Mouse (Mus musculus) mouse embryonic stem cell (cell line): ENCODE measurements around the gene Creb3l2.

ENCODE experiments used
- in situ Hi-C, 2 experiments: fragments of 300-500 bp; cut with MboI; formaldehyde crosslinking; loops; 1 replicate in 1 of 2; 3 replicates in 1 of 2; pipeline ENCODE4 v1.14.3; 2019 to 2020; ENCODE audit warnings: low sequenced_read_pairs in 2 of 2, low pct_unique_long_range_greater_than_20kb in 1 of 2, mixed read lengths in 1 of 2; ENCODE audit not compliant: unreplicated experiment in 1 of 2

The Creb3l2 gene

DNA sequence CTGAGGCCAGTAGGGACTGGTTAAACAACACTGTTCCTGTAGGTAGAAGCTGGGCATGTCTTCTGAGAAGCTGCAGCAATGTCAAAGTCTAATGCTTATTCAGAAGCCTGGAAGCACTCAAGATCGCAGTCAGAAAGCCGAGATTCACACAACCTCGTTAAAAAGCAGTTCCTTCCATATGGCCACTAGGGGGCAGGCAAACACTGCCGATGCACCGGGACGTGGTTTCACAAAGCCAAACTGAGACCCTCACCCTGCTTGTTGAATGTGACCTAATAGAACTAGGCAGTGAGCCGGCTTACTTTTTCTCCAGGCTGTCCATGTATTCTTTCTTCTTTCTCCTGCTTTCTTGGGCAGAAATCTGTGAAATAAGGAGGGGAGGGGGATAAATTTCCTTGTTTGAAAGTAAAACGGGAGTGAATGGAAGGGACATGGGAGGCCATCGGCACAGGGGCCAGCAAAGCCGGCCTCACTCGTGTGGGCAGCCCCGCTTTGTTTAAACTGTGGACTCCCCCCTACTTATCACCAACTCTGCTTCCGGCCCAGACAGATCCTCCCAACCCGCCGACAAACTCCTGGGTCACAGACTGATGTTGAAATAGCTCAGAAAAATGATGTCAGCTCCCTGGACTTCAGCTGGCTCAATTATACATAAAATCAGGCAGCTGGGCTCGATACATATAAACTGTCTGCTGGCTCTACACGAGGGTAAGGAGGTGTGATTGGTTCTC, 87.3 kb downstream of the Creb3l2 start:
- in situ Hi-C loops, result loop anchor here (5.0 to 25.0 kb wide), 4 partner anchors 98 to 708 kb away; no protein-coding TSS in a partner anchor

DNA sequence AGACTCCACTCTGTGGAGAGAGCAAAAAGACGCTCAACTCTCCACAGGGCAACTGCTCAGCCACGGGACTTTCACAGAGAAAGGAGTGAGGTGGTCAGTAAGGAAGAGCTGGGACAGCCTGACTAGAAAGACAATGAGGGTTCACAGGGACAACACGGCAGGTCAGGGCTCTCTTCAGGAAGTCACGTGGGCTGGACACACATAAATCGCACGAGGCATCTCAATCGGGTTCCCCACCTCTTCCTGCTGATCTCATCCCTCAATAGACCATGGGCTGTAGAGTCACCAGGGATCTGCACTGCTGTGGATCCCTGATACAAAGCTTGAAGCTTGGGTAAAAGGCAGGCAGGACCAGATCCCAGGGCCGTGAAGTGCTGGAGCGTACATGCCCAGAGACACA, 88.3 kb downstream of the Creb3l2 start:
- in situ Hi-C loops, result loop anchor here in 1 of 2 experiments (5.0 to 25.0 kb wide), 3 partner anchors 209 to 709 kb away; no protein-coding TSS in a partner anchor

DNA sequence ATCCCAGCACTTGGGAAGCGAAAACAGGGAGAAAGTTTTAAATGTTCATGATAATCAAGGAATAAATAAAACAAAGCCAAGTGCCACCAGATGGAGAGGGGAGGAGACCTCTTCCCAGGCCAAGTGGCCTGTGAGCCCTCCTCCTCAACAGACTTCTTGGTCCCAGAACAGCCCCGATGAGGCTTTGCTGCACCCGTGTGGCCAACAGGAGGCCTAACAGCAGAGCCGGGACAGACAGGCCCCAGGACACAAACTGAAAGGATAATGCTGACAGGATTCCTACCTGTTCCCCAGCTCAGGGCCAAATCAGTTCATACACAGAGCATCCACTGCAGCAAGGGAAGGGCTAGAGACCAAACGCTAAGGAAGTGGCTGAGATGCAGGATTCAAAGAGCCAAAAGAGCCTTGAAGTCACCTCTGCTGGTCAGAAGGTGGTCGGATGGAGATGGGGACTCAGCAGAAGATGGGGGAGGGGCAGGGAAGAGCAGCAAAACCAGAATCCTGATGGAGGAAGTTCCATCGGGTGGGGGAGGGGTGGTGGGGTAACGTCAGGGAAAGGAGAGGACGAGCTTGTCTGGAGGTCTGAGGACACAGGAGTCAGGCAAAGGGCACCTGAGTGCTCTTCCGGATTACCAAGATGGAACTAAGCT, 90.1 kb downstream of the Creb3l2 start:
- in situ Hi-C loops, result loop anchor here in 1 of 2 experiments (5.0 to 25.0 kb wide), 3 partner anchors 210 to 710 kb away; no protein-coding TSS in a partner anchor

DNA sequence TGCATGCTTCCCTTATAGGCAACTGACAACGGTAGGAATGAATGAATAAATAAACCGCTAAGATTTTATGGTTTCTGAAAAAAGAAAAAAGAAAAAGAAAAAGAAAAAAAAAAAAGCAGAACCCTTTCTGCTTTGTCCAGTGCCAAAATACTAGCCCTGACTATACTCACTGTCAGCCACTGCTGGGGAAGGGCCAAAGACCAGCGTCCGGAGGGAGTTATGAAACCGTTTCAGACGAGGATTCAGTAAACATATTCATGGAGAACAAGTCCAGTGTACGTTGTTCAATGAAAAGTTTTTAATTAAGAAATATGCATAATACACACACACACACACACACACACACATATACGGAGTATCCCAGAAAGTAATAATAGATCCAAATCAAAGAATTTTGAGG, 91.6 kb downstream of the Creb3l2 start:
- in situ Hi-C loops, result loop anchor here in 1 of 2 experiments (5.0 to 25.0 kb wide), 3 partner anchors 212 to 712 kb away; no protein-coding TSS in a partner anchor

DNA sequence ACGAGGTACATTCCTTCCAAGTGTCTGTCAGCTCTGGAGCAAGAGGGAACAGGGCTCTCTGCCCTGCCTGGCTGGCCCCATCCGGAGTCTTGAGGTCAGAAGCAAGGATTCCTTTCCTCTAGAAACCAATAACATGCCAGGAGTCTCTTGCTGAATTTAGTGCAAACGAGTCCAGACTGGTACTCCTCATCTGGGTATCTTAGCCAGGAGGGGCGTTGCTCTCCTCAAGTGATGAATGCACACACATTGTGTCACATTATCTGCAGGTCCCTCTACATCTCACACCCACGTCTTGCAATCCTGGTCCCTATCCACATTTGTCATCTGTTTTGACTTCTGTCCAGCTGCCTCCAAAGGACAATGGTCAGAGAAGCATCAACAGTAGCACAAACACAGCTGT, 94.3 kb downstream of the Creb3l2 start:
- in situ Hi-C loops, result loop anchor here in 1 of 2 experiments (5.0 kb wide), 1 partner anchor 250 kb away; no protein-coding TSS in a partner anchor

DNA sequence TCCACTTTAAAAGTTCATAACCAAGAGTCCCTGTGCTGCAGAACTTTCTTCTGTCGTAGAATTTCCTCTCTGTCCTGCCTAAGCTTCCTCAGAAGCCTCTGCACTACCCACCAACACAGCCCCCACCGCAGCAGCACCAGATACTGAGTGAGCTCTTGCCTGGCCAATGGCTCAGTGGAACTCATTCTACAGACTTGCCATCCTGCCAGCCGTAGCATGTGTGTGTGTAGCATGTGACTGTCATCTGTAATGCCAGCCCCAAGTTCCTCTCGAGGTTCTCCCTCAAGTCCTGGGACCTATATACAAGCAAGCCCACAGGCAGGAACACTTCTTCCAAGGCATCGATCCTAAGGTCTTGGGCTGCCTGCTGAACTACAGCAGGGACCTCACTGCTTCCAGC, 103.9 kb downstream of the Creb3l2 start:
- in situ Hi-C loops, result no loop called here

DNA sequence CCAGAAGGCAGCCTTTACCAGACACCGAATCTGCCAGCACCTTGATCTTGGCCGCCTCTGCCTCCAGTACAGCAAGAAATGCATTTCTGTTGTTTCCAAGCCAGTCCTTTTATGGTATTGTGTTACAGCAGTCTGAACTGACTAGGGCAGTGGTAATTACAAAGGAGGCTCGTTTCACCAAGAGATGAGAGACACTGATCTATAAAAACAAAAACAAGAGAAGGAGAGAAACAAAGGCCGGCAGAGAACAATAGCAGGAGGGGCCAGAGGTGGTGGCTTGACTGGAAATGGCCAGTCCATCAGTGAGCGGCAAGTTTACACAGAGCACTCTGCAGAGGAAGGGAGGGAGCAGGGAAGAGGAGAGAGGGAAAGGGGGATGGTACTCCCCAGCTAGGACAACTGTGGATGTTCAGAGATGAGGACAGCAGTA, 105.1 kb downstream of the Creb3l2 start:
- in situ Hi-C loops, result no loop called here

DNA sequence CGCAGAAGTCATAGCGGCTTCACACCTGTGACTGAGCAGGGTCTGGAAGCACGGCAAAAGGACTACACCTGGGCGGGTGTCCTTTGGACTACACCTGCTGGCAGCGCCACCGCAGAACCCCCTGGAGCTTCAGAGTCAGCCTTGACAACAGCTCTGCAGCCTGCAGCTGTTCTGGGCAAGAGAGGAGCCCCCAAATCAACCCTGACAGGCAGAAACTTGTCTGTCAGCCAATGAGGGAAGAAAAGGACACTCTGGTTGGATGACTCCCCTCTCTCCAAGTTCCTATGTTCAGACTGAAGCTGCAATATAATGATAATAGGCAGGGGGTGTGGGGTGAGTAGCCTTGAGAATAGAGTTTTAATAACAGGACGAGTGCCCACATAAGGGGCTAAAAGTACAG, 105.6 kb downstream of the Creb3l2 start:
- in situ Hi-C loops, result no loop called here

DNA sequence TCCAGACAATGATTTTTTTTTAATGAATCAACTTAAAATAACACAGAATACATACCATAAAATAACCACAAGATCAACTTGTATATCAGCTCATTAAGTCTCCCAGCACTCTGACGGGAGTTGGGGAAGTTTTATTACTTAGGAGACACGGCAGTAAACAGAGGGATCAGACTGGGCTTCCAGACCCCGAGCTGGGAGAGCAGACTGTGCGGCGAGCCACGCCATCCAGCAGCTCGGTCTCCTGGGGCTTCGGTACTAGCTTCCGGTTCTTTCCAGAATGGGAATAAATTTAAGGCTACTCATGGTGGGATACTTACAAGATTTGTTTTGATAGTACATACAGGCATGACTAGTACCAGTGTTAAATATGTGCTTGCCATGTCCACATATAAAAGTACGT, 109.1 kb downstream of the Creb3l2 start:
- in situ Hi-C loops, result no loop called here

DNA sequence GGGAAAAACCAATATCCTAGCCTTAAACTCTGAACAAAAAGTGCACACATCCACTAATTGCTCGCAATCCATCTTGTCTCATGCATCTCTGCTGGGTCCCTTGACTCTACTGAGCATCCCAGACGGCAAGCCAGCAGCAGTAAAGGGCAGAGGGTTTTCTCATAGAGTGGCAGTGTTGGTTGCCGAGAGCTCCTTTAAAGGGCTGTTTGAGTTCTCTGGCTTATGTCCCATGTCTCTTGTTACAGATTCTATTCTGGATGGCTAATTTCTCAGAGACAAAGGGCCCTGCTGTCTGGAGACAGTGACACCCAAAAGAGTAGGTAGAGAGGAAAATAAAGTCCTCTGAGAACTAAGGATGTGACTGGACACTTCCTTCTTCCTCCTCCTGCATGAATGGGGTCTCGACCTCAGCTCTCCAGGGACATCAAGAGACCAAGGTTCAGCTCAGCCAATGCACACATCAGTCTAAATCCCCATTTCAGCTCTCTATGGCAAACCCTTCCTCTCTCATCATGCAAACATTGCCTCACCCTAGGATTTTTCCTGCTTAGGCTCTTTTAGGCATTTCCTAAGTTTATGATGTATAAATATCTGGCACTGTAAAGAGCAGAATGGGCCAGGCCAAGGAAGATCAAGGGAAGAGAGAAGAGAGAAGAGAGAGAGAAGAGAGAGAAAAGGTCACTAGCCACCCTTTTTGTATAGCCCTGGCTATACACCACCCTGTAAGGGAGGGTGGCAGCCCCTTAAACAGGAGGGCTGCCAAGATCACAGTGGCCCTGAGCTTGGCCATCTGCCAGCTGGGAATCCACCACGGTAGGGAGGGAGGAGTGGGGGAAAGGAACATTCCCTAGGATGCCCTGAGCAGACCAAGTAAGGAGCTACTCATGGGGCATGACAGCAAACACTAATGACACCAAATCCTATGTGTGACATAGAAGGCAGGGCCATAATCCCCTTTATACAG, 111.8 kb downstream of the Creb3l2 start:
- in situ Hi-C loops, result no loop called here

DNA sequence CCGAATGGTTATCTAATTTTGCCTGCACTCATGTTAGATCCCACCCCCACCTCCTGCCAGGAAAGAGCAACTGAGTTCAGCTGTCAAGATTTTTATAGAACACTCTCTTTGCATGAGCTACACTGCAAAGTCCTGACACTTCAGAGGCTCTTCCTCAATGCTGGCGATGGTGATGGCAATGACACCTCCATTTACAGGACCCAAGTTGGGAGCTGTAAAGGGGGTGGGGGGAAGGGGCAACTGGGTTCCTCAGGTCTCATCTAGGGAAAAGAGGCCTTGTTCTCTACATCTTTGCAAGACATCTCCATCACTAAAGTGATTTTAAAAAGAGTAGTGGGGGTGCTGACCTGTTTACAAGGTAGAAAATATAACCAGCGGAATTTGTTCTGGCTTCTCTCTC, 112.6 kb downstream of the Creb3l2 start:
- in situ Hi-C loops, result no loop called here

DNA sequence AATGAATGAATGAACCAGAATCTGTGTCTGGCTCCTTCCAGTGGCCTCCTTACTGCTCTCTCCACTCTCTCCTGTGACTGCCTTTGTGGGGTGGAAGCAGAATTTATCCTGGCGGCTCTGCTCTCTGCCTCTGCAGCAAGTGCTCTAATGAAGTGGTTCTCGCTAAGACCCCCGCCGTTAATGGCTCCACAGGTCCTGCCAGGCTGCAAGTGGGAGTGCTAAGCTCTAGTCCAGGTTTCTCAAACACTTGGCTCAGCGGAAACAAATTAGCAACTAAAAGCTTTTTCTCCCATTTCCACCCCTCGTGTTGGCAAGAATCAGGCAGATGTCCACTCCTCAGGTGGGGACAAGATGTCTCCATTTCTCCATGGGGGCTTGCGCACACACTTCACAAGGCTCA, 113.3 kb downstream of the Creb3l2 start:
- in situ Hi-C loops, result no loop called here

DNA sequence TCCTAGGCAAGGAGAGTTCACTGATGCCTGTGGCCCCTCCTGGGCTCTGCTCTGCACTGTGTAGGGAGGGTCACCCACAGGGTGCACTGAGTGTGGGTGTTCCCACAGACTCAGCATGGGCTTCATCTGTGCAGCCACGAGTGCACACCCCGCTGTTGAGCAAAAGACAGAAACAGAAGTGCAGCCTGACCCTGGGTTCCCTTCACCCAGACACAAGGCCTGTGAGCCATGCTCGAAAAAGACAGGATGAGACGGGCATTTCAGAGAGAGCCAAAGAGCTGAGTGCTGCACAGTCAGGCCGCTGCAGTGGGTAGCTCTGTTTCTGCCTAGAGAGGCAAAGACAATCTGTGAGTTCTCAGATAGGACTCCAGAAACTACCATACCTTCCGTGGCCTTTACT, 114.4 kb downstream of the Creb3l2 start:
- in situ Hi-C loops, result no loop called here

DNA sequence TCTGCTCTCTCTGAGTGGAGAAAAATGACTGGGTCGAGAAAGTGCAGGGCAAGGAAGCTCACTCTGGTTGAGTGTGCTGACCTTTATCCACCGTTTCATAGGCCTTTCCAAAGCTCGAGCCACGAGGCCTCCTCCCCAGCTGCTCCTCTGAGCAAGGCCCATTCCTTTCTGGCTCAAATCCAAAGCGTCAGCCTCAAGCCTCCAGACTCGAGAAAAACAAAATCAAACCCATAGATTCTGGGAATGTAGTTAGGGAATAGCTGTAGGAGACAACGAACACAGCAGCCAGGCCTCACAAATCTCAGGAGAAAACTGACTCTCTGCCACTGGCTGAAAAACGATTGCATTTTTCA, 115.4 kb downstream of the Creb3l2 start:
- in situ Hi-C loops, result no loop called here

DNA sequence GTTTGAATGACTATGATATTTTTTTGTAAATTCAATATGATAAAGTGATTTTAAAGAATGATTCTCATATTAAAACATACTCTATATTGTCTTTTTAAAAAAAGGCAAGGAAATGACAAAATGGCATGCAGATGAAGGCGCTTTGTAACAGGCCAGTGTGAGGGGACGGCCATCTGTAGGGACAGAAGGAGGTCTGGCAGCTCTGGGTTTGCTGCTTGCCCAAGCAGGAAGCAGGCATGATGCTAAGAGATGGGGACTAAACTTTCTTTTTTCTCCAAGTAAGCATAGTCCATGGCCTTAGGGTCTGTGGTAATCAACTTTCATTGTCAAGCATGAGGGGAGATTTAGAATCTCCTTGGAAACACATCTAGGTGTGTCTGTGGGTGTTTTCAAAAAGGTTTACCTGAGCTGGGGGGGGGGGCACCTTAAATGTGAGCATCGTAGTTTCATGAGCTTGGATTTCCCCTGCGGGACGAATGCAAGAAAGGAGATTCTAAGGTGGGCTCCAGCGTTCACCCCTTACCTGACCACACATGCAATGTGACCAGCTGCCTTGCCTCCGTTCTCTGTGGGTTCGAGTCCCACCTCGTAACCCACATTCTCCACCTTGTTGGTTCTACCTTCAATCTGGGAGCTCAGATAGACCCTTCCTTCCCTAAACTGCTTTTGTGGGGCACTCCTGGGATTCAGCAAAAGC, 115.9 kb downstream of the Creb3l2 start:
- in situ Hi-C loops, result no loop called here

DNA sequence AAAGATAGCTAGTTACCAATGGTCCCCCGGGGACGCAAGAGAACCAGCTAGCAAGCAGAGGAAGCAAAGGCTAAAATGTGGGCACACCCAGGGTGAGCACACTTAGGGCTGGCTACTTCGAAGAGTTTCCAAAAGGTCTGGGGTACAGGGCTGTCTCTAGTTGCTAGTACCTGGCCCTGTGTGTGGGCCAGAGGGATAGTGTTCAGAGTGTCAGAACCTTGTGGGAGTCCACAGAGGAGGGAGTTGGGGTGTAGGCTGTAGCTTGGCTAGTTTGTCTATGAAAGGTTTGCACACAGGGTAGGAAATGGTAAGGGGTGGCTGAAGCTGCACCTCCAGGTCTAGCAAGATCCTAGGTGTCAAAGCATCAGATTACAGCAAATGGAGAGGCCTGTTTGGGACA, 116.9 kb downstream of the Creb3l2 start:
- in situ Hi-C loops, result no loop called here

DNA sequence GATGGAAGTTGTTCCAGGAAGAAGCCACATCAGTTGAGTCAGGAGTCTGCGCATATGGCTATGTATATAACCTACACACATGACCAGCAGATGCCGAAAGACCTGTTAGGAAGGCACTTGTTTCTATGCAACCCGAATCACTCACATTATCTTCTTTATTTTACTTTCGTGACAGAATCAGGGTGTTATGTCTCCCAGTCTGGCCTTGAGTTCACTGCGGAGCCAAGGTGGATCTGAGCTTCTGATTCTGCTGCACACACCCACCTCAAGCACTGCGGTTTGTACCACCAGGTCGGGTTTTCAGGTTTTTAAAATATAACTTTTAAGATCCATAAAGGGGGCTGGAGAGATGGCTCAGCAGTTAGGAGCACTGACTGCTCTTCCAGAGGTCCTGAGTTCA, 119.3 kb downstream of the Creb3l2 start:
- in situ Hi-C loops, result no loop called here

DNA sequence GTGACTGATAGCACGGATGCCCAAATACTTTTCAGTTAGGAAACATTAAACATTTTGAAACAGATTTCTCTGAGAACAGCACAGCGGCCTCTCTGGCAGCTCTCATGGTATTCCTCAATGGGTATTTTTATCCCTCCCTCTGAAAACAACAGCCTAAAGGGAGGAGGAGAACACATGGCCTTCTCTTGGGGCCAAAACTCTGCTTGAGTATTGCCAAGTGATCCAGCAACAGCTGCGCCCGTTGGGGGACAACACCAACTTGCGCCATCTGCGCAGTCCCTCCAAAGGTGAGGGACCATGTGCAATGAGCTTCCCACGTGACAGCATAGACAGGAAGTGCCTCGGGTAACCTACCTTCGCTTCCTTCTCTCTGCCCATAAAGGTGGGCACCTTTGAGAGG, 119.9 kb downstream of the Creb3l2 start:
- in situ Hi-C loops, result no loop called here
